Mouse (Mus musculus) CH12.LX (cell line): ENCODE results near the gene Vps37b.

Experiments
- CHD2 ChIP-seq: IDR thresholded peaks from 2 replicates; pipeline ENCODE4 v1.6.1; 2011; ENCODE audit warnings: low read length, improper control_type of control experiment
- CTCF ChIP-seq, 2 experiments: IDR thresholded peaks in 1 of 2; conservative IDR thresholded peaks in 1 of 2; 2 replicates each; pipeline ENCODE4 v1.5.1; 2011 to 2012; ENCODE audit warnings: low read depth in 2 of 2, low read length in 2 of 2, improper control_type of control experiment in 1 of 2, inconsistent platforms in 1 of 2, mild to moderate bottlenecking in 1 of 2, moderate library complexity in 1 of 2
- E2F4 ChIP-seq: IDR thresholded peaks from 2 replicates; pipeline ENCODE4 v1.6.1; 2011; ENCODE audit warnings: low read depth, low read length, improper control_type of control experiment; ENCODE audit not compliant: insufficient replicate concordance
- ELF1 ChIP-seq: IDR thresholded peaks from 2 replicates; pipeline ENCODE4 v1.6.1; 2014; ENCODE audit warnings: low read depth, mild to moderate bottlenecking, inconsistent platforms, low read length, improper control_type of control experiment
- EP300 ChIP-seq: IDR thresholded peaks from 2 replicates; pipeline ENCODE4 v1.6.1; 2011; ENCODE audit warnings: low read length, improper control_type of control experiment
- MAFK ChIP-seq: IDR thresholded peaks from 2 replicates; pipeline ENCODE4 v1.6.1; 2011; ENCODE audit warnings: low read length, improper control_type of control experiment; ENCODE audit not compliant: insufficient replicate concordance
- MAX ChIP-seq: IDR thresholded peaks from 2 replicates; pipeline ENCODE4 v1.6.1; 2011; ENCODE audit warnings: low read length, improper control_type of control experiment
- MAZ ChIP-seq: IDR thresholded peaks from 2 replicates; pipeline ENCODE4 v1.6.1; 2012; ENCODE audit warnings: low read depth, mild to moderate bottlenecking, inconsistent platforms, low read length, improper control_type of control experiment, moderate library complexity
- MEF2A ChIP-seq: IDR thresholded peaks from 2 replicates; pipeline ENCODE4 v1.6.1; 2014; ENCODE audit warnings: low read depth, mild to moderate bottlenecking, inconsistent platforms, low read length, improper control_type of control experiment, borderline replicate concordance
- POLR2A ChIP-seq: IDR thresholded peaks from 2 replicates; pipeline ENCODE4 v1.6.1; 2011; ENCODE audit warnings: low read depth, mild to moderate bottlenecking, improper control_type of control experiment, low read length
- USF1 ChIP-seq: IDR thresholded peaks from 2 replicates; pipeline ENCODE4 v1.6.1; 2014; ENCODE audit warnings: low read depth, mild to moderate bottlenecking, inconsistent platforms, low read length, improper control_type of control experiment
- ZC3H11A ChIP-seq: IDR thresholded peaks from 2 replicates; pipeline ENCODE4 v1.6.1; 2012; ENCODE audit warnings: low read depth, mild to moderate bottlenecking, inconsistent platforms, low read length, improper control_type of control experiment

DNA sequence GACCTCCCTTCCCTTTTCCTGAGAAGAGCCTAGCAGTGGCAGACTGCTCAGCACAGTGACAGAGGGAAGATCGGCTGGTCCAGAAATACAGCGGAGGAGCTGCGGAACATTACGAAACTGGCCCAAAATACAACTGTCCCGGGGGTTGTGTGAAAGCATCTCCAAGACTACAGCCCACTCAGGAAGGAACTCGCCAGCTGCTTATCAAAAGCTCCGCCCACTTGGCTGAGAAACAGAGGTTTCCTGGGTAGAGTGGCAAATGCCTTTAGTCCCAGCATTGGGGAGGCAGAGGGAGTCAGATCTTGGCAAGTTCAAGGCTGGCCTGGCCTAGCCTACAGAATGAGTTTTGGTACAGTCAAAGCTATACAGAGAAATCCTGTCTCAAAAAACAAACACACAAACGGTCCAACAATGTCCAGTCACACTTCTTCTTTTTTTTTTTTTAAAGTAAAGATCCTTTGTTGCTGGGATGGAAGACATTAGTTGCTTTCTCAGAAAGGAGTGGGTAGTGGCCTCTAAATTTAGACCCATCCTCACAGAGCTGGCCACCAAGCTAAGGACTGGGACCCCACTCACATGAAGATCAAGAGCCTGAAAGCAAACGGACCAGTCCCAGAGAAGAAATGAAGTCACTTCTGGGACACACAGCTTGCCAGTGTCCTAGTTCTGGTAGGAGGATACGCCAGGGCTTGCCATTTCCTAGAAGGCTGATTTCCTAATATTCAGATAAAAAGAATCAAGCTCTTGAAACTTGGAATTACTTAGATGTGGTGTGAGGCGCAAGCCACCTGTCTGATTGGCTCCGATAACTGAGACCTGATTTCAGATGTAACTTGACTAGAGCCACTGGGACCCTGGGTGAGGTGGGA is 12.5 kb downstream of the Vps37b start:
- TF ChIP-seq CHD2 (no peak), ZC3H11A (no peak), POLR2A (no peak), MAFK (no peak), CTCF (conservative IDR thresholded peaks at IDR 0.05 in 1 of 2, IDR thresholded peaks at IDR 0.05 in 1 of 2; ENCODE audit: low read depth in 2 of 2, low read length in 2 of 2) (no peak), MAX (no peak), ELF1 (no peak), E2F4 (no peak), MAZ (no peak), MEF2A (no peak), EP300 (no peak), USF1 (no peak)
